Mouse (Mus musculus): ENCODE data around the gene Gm10717.
"Not testable (repeated sequence)": the region's sequence is repeated elsewhere in the genome, so short reads cannot be mapped to it uniquely, and the experiment has no call there.

The Gm10717 gene

DNA sequence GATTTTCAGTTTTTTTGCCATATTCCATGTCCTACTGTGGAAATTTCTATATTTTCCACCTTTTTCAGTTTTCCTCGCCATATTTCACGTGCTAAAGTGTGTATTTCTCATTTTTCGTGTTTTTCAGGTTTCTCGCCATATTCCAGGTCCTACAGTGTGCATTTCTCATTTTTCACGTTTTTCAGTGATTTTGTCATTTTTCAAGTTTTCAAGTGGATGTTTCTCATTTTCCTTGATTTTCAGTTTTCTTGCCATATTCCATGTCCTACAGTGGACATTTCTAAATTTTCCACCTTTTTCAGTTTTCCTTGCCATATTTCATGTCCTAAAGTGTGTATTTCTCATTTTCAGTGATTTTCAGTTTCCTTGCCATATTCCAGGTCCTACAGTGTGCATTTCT, 919 bp downstream of the Gm10717 start:
- DNase-seq, result not testable (repeated sequence)

- not testable (repeated sequence) for DNase-seq
Measured at GRCm38 (mm10) chr9:3026741-3027140, 1.5 kb downstream of the Gm10717 start.

- DNase-seq, result not testable (repeated sequence)
Measured at GRCm38 (mm10) chr9:3027200-3027599, 2.0 kb downstream of the Gm10717 start.

DNA sequence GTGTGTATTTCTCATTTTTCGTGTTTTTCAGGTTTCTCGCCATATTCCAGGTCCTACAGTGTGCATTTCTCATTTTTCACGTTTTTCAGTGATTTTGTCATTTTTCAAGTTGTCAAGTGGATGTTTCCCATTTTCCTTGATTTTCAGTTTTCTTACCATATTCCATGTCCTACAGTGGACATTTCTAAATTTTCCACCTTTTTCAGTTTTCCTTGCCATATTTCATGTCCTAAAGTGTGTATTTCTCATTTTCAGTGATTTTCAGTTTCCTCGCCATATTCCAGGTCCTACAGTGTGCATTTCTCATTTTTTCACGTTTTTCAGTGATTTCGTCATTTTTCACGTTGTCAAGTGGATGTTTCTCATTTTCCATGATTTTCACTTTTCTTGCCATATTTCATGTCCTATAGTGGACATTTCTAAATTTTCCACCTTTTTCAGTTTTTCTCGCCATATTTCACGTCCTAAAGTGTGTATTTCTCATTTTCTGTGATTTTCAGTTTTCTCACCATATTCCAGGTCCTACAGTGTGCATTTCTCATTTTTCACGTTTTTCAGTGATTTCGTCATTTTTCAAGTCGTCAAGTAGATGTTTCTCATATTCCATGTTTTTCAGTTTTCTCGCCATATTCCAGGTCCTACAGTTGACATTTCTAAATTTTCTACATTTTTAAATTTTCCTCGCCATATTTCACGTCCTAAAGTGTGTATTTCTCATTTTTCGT, 4.2 kb downstream of the Gm10717 start:
- peak; percentile 23 for DNase-seq

DNA sequence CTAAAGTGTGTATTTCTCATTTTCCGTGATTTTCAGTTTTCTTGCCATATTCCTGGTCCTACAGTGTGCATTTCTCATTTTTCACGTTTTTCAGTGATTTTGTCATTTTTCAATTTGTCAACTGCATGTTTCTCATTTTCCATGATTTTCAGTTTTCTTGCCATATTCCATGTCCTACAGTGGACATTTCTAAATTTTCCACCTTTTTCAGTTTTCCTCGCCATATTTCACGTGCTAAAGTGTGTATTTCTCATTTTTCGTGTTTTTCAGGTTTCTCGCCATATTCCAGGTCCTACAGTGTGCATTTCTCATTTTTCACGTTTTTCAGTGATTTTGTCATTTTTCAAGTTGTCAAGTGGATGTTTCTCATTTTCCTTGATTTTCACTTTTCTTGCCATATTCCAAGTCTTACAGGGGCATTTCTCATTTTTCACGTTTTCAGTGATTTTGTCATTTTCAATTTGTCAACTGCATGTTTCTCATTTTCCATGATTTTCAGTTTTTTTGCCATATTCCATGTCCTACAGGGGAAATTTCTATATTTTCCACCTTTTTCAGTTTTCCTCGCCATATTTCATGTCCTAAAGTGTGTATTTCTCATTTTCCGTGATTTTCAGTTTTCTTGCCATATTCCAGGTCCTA, 5.6 kb downstream of the Gm10717 start:
- DNase-seq, result not testable (repeated sequence)

DNA sequence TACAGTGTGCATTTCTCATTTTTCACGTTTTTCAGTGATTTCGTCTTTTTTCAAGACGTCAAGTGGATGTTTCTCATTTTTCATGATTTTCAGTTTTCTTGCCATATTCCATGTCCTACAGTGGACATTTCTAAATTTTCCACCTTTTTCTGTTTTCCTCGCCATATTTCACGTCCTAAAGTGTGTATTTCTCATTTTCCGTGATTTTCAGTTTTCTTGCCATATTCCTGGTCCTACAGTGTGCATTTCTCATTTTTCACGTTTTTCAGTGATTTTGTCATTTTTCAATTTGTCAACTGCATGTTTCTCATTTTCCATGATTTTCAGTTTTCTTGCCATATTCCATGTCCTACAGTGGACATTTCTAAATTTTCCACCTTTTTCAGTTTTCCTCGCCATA, 9.1 kb downstream of the Gm10717 start, which contains the start of gene Gm17535:
TSS of gene Gm17535 (plus strand) at position 301 of the 400 bp plus-strand sequence.
- DNase-seq, result not testable (repeated sequence)

GRCm38 (mm10) chr9:3036577-3036976, 11.4 kb downstream of the Gm10717 start, which contains the start of gene Gm10715:
Gene Gm10715, plus strand, starts transcription at chr9:3036877.
- DNase-seq, result not testable (repeated sequence)

DNA sequence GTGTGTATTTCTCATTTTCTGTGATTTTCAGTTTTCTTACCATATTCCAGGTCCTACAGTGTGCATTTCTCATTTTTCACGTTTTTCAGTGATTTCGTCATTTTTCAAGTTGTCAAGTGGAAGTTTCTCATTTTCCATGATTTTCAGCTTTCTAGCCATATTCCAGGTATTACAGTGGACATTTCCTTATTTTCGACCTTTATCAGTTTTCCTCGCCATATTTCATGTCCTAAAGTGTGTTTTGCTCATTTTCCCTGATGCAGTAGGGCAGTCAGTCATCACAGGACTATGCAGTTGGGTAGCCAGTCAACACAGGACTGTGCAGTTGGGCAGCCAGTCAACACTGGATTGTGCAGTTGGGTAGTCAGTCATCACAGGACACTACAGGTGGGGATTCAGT, 12.9 kb downstream of the Gm10717 start:
- not testable (repeated sequence) for DNase-seq
